Mouse (Mus musculus) naive thymus-derived CD4-positive, alpha-beta T cell, adult 2 months (primary cell): ENCODE results near the gene Lbx2.

ENCODE experiments used
- DNase-seq: peaks from one replicate; pipeline ENCODE4 v3.0.0-alpha.2; 2011; ENCODE audit warnings: low read depth

Lbx2 gene

GRCm38 (mm10) chr6:83086121-83087035 is at the start of gene Lbx2:
Lbx2 (plus strand) TSS chr6:83086367.
- DNase-seq, result peak; percentile 55

- no peak for DNase-seq
These were observed 49.0 kb upstream of the Lbx2 start for GRCm38 (mm10) chr6:83037188-83037587.

GRCm38 (mm10) chr6:83038496-83039012 is 47.6 kb upstream of the Lbx2 start:
- DNase-seq, result peak; percentile 95

- DNase-seq, result no peak
These were observed 45.6 kb upstream of the Lbx2 start for GRCm38 (mm10) chr6:83040601-83041000.

GRCm38 (mm10) chr6:83043561-83043960 is 42.6 kb upstream of the Lbx2 start:
- DNase-seq, result no peak

- DNase-seq, result no peak
These were observed 42.2 kb upstream of the Lbx2 start for GRCm38 (mm10) chr6:83043993-83044392.

- DNase-seq, result no peak
These were observed 41.4 kb upstream of the Lbx2 start for GRCm38 (mm10) chr6:83044742-83045141.

- DNase-seq, result no peak
These were observed 36.8 kb upstream of the Lbx2 start for GRCm38 (mm10) chr6:83049367-83049766.

GRCm38 (mm10) chr6:83053136-83053960 is 32.8 kb upstream of the Lbx2 start:
- peak; percentile 69 for DNase-seq

- peak; percentile 98 for DNase-seq
These were observed 31.9 kb upstream of the Lbx2 start, which contains the start of gene Aup1 for GRCm38 (mm10) chr6:83054074-83054851. Aup1 (plus strand) TSS chr6:83054521.

- no peak for DNase-seq
These were observed 31.2 kb upstream of the Lbx2 start, which contains the start of gene Htra2 for GRCm38 (mm10) chr6:83054871-83055431. Htra2 (minus strand) TSS chr6:83055273.

- DNase-seq, result no peak
These were observed 28.4 kb upstream of the Lbx2 start, which contains the start of gene Dqx1 for GRCm38 (mm10) chr6:83057790-83058189. Dqx1 (plus strand) TSS chr6:83057844.

GRCm38 (mm10) chr6:83058725-83059124 is 27.4 kb upstream of the Lbx2 start:
- DNase-seq, result no peak

GRCm38 (mm10) chr6:83065995-83066394 is 20.2 kb upstream of the Lbx2 start:
- no peak for DNase-seq

- DNase-seq, result no peak
These were observed 19.7 kb upstream of the Lbx2 start for GRCm38 (mm10) chr6:83066441-83066840.

- DNase-seq, result no peak
These were observed 17.9 kb upstream of the Lbx2 start for GRCm38 (mm10) chr6:83068221-83068620.

GRCm38 (mm10) chr6:83068706-83069487 is 17.3 kb upstream of the Lbx2 start:
- DNase-seq, result no peak

- DNase-seq, result no peak
These were observed 16.5 kb upstream of the Lbx2 start for GRCm38 (mm10) chr6:83069488-83070246.

GRCm38 (mm10) chr6:83070247-83070310 is 16.1 kb upstream of the Lbx2 start, which contains the start of gene Tlx2:
Tlx2 (minus strand) TSS chr6:83070293.
- DNase-seq, result no peak
